Mouse (Mus musculus) lung, embryonic 16.5 days (tissue): ENCODE data around the gene Eci1. TPM values are rescaled to one million over a fixed set of nuclear protein-coding genes. Genes with fewer than 3 reads are reported as not detected.

ENCODE experiments used
- ATAC-seq: fragments of 200-750 bp; cut with Nextera tagmentation; 2 replicates; pipeline ENCODE4 v1.8.0; 2017; ENCODE audit warnings: low read depth, mild to moderate bottlenecking, moderate library complexity
- H3K27ac ChIP-seq: fragments of 300-500 bp; sonication (generic); 2 replicates; pipeline ENCODE4 v1.5.1; 2014; ENCODE audit warnings: mild to moderate bottlenecking, control low read depth, low read length
- H3K27me3 ChIP-seq: fragments of 300-500 bp; sonication (generic); 2 replicates; pipeline ENCODE4 v1.6.1; 2014; ENCODE audit warnings: low read depth, low read length, mixed read lengths; ENCODE audit not compliant: control insufficient read depth, insufficient read depth
- H3K36me3 ChIP-seq: fragments of 300-500 bp; sonication (generic); 2 replicates; pipeline ENCODE4 v1.6.1; 2014; ENCODE audit warnings: low read length; ENCODE audit not compliant: control insufficient read depth, insufficient read depth
- H3K4me1 ChIP-seq: fragments of 300-500 bp; sonication (generic); replicated peaks from 2 replicates; pipeline ENCODE4 v1.6.1; 2014; ENCODE audit warnings: low read length, mixed read lengths; ENCODE audit not compliant: control insufficient read depth, insufficient read depth
- H3K4me2 ChIP-seq: fragments of 300-500 bp; sonication (generic); 2 replicates; pipeline ENCODE4 v1.6.1; 2014; ENCODE audit warnings: low read depth, low read length, control low read depth
- H3K4me3 ChIP-seq: fragments of 300-500 bp; sonication (generic); 2 replicates; pipeline ENCODE4 v1.5.1; 2014; ENCODE audit warnings: mild to moderate bottlenecking, low read length, control low read depth
- H3K9ac ChIP-seq: fragments of 300-500 bp; sonication (generic); 2 replicates; pipeline ENCODE4 v1.6.1; 2014; ENCODE audit warnings: low read length, control low read depth
- H3K9me3 ChIP-seq: fragments of 300-500 bp; sonication (generic); 2 replicates; pipeline ENCODE4 v1.6.1; 2016; ENCODE audit warnings: low read length; ENCODE audit not compliant: control insufficient read depth
- WGBS: fragments of 180-500 bp; shearing (Covaris S2); extraction: QIAGEN DNeasy Blood & Tissue Kit; methylation state at CpG from one replicate; pipeline ENCODE4 v1.1.7; 2014; 5-methylcytosine and 5-hydroxymethylcytosine counted together
- polyA plus RNA-seq: library from polyadenylated mRNA; unstranded; fragments of >200 nt; fragmentation: Nextera tagmentation; extraction: Ambion mirVana; gene quantifications from 2 replicates; pipeline ENCODE4 v1.2.1, GENCODE M21; 2015

The Eci1 gene
- polyA plus RNA-seq, 1 experiment from 2014 or later, result 97.4 TPM

- Histone ChIP-seq H3K4me2 (no peak overlapping the region), H3K9me3 (no peaks in the 10 kb centered on the region), H3K9ac (no peak overlapping the region), H3K27ac (no peak overlapping the region), H3K4me3 (no peak overlapping the region), H3K27me3 (no peaks in the 10 kb centered on the region), H3K36me3 (peaks cover 23% of the 10 kb centered on the region), H3K4me1 (peaks cover 29% of the 10 kb centered on the region)
- WGBS, result 87% methylated on average over 10 of the region's 10 CpGs
- no peak for ATAC-seq
Measured at GRCm38 (mm10) chr17:24476022-24476776, 49.8 kb downstream of the Eci1 start.

GRCm38 (mm10) chr17:24477053-24477984, 50.9 kb downstream of the Eci1 start:
- no peak overlapping the region; the same call in 1 of the 2 replicates for H3K4me3 ChIP-seq
- no peak overlapping the region for H3K4me2 ChIP-seq
- peaks cover 18% of the 10 kb centered on the region for H3K4me1 ChIP-seq
- no peak overlapping the region for H3K27ac ChIP-seq
- no peaks in the 10 kb centered on the region for H3K9me3 ChIP-seq
- 90% methylated on average over 20 of the region's 20 CpGs for WGBS
- no peaks in the 10 kb centered on the region for H3K27me3 ChIP-seq
- no peak for ATAC-seq
- peaks cover 23% of the 10 kb centered on the region for H3K36me3 ChIP-seq
- H3K9ac ChIP-seq, result no peak overlapping the region

- H3K4me1 ChIP-seq, result peaks cover 10% of the 10 kb centered on the region
- H3K4me2 ChIP-seq, result peak overlapping the region; percentile 51
- no peaks in the 10 kb centered on the region for H3K27me3 ChIP-seq
- peak overlapping the region; percentile 88 for H3K4me3 ChIP-seq
- peak overlapping the region; percentile 86 for H3K9ac ChIP-seq
- 36% methylated on average over 11 of the region's 11 CpGs for WGBS
- 0 out of 2 replicates have a peak, but pooled peaks have one; percentile 3 for ATAC-seq
- no peak overlapping the region for H3K27ac ChIP-seq
- H3K36me3 ChIP-seq, result peaks cover 23% of the 10 kb centered on the region
- no peaks in the 10 kb centered on the region for H3K9me3 ChIP-seq
Measured at GRCm38 (mm10) chr17:24477985-24478600, 51.7 kb downstream of the Eci1 start.

- peak; percentile 96 for ATAC-seq
- Histone ChIP-seq H3K4me2 (peak within 1 kb of the TSS; percentile 51), H3K9ac (peak within 1 kb of the TSS; percentile 86), H3K4me1 (peaks cover 10% of the 10 kb centered on the region), H3K4me3 (peak within 1 kb of the TSS; percentile 88), H3K36me3 (peaks cover 23% of the 10 kb centered on the region), H3K9me3 (no peaks in the 10 kb centered on the region), H3K27ac (peak within 1 kb of the TSS; percentile 97), H3K27me3 (no peaks in the 10 kb centered on the region)
- WGBS, result 0% methylated on average over 48 of the region's 48 CpGs
Measured at GRCm38 (mm10) chr17:24478663-24479380, 52.4 kb downstream of the Eci1 start, which contains the start of gene Mlst8. TSS of gene Mlst8 (minus strand) at chr17:24479078.

GRCm38 (mm10) chr17:24479431-24479830, 53.0 kb downstream of the Eci1 start:
- no peaks in the 10 kb centered on the region for H3K9me3 ChIP-seq
- H3K27ac ChIP-seq, result peak overlapping the region; percentile 59; the same call in 1 of the 2 replicates
- H3K4me1 ChIP-seq, result peaks cover 10% of the 10 kb centered on the region
- 13% methylated on average over 1 of the region's 1 CpGs for WGBS
- peak overlapping the region; percentile 53 for H3K9ac ChIP-seq
- ATAC-seq, result no peak
- no peaks in the 10 kb centered on the region for H3K27me3 ChIP-seq
- H3K4me3 ChIP-seq, result peak overlapping the region; percentile 88
- H3K36me3 ChIP-seq, result peaks cover 23% of the 10 kb centered on the region
- peak overlapping the region; percentile 45 for H3K4me2 ChIP-seq

- Histone ChIP-seq H3K27me3 (no peaks in the 10 kb centered on the region), H3K9ac (no peak overlapping the region), H3K9me3 (no peaks in the 10 kb centered on the region), H3K27ac (no peak overlapping the region), H3K4me1 (peaks cover 10% of the 10 kb centered on the region), H3K4me2 (no peak overlapping the region), H3K36me3 (peaks cover 16% of the 10 kb centered on the region), H3K4me3 (no peak overlapping the region)
- no peak for ATAC-seq
- 34% methylated on average over 3 of the region's 3 CpGs for WGBS
Measured at GRCm38 (mm10) chr17:24480201-24480826, 53.9 kb downstream of the Eci1 start.

- Histone ChIP-seq H3K4me1 (peaks cover 10% of the 10 kb centered on the region), H3K9me3 (no peaks in the 10 kb centered on the region), H3K4me3 (no peak overlapping the region), H3K27me3 (no peaks in the 10 kb centered on the region), H3K4me2 (no peak overlapping the region), H3K36me3 (peaks cover 7% of the 10 kb centered on the region), H3K9ac (no peak overlapping the region), H3K27ac (no peak overlapping the region)
- no peak for ATAC-seq
- WGBS, result 90% methylated on average over 20 of the region's 20 CpGs
Measured at GRCm38 (mm10) chr17:24481027-24481815, 54.8 kb downstream of the Eci1 start.

- 80% methylated on average over 3 of the region's 3 CpGs for WGBS
- no peak for ATAC-seq
- Histone ChIP-seq H3K36me3 (no peaks in the 10 kb centered on the region), H3K27ac (no peak overlapping the region), H3K9me3 (no peaks in the 10 kb centered on the region), H3K4me3 (no peak overlapping the region), H3K4me2 (no peak overlapping the region), H3K9ac (no peak overlapping the region), H3K27me3 (peaks cover 14% of the 10 kb centered on the region), H3K4me1 (peaks cover 8% of the 10 kb centered on the region)
Measured at GRCm38 (mm10) chr17:24483495-24483894, 57.1 kb downstream of the Eci1 start.
